Mouse (Mus musculus) kidney, postnatal 4 days (tissue): ENCODE data around the gene Rnase12.

Source experiments
- DNase-seq, 2 experiments: peaks; one replicate each; pipeline ENCODE4 v3.0.0; 2021; ENCODE audit warnings: mixed read lengths in 2 of 2

The Rnase12 gene

GRCm38 (mm10) chr14:51083805-51084204 lies 26.3 kb upstream of the Rnase12 start:
- DNase-seq, result no peak

GRCm38 (mm10) chr14:51082599-51083581 lies 25.4 kb upstream of the Rnase12 start:
- DNase-seq, result peak; percentile 70 to 74

- no peak for DNase-seq
These were observed 23.6 kb upstream of the Rnase12 start for GRCm38 (mm10) chr14:51081035-51081434.

GRCm38 (mm10) chr14:51079180-51079579 lies 21.7 kb upstream of the Rnase12 start:
- DNase-seq, result no peak

- DNase-seq, result no peak
These were observed 16.9 kb upstream of the Rnase12 start, which contains the start of gene Olfr750 for GRCm38 (mm10) chr14:51074335-51074734. Gene Olfr750 (minus strand): TSS chr14:51074435.

- DNase-seq, result peak; percentile 62 to 72
These were observed 12.2 kb upstream of the Rnase12 start for GRCm38 (mm10) chr14:51069617-51070016.

- no peak for DNase-seq
These were observed 11.5 kb upstream of the Rnase12 start for GRCm38 (mm10) chr14:51068956-51069355.

- DNase-seq, result no peak
These were observed 3.3 kb upstream of the Rnase12 start for GRCm38 (mm10) chr14:51060761-51061160.

GRCm38 (mm10) chr14:51054243-51055237 lies 2.9 kb downstream of the Rnase12 start:
- DNase-seq, result no peak

GRCm38 (mm10) chr14:51053176-51053575 lies 4.3 kb downstream of the Rnase12 start:
- no peak for DNase-seq

- DNase-seq, result no peak
These were observed 5.5 kb downstream of the Rnase12 start for GRCm38 (mm10) chr14:51051941-51052340.

GRCm38 (mm10) chr14:51050063-51050462 lies 7.4 kb downstream of the Rnase12 start, which contains the start of gene Rnase11:
Gene Rnase11 (minus strand): TSS chr14:51050163.
- DNase-seq, result no peak

GRCm38 (mm10) chr14:51047846-51048245 lies 9.6 kb downstream of the Rnase12 start:
- no peak for DNase-seq

GRCm38 (mm10) chr14:51041769-51042168 lies 15.7 kb downstream of the Rnase12 start, which contains the start of gene Rnase9:
Gene Rnase9 (minus strand): TSS chr14:51041869.
- DNase-seq, result no peak

GRCm38 (mm10) chr14:51036214-51036613 lies 21.2 kb downstream of the Rnase12 start:
- DNase-seq, result no peak

- DNase-seq, result no peak
These were observed 22.3 kb downstream of the Rnase12 start for GRCm38 (mm10) chr14:51035206-51035605.

- DNase-seq, result peak; percentile 20 to 24
These were observed 29.9 kb downstream of the Rnase12 start for GRCm38 (mm10) chr14:51027387-51028155.

- DNase-seq, result peak; percentile 72 to 79
These were observed 30.9 kb downstream of the Rnase12 start for GRCm38 (mm10) chr14:51026391-51027133.

- no peak for DNase-seq
These were observed 32.6 kb downstream of the Rnase12 start for GRCm38 (mm10) chr14:51024820-51025219.

GRCm38 (mm10) chr14:51023457-51023856 lies 34.0 kb downstream of the Rnase12 start:
- DNase-seq, result no peak

GRCm38 (mm10) chr14:51017256-51017655 lies 40.2 kb downstream of the Rnase12 start:
- DNase-seq, result peak; percentile 14 to 41
